Mouse (Mus musculus) olfactory bulb, adult 2 months (tissue): ENCODE results near the gene Zfp972.
"Not testable (repeated sequence)": the region's sequence is repeated elsewhere in the genome, so short reads cannot be mapped to it uniquely, and the experiment has no call there.

ENCODE experiments used
- CTCF ChIP-seq: fragments of 200-500 bp; IDR thresholded peaks from 2 replicates; pipeline ENCODE4 v1.5.1; 2012; ENCODE audit warnings: low read depth, mild to moderate bottlenecking, low read length, moderate library complexity; ENCODE audit not compliant: insufficient read depth
- POLR2A ChIP-seq: fragments of 200-500 bp; IDR thresholded peaks from 2 replicates; pipeline ENCODE4 v1.6.1; 2012; ENCODE audit warnings: mild to moderate bottlenecking, low read depth, low read length, moderate library complexity; ENCODE audit not compliant: insufficient read depth

- not testable (repeated sequence) for TF ChIP-seq CTCF, POLR2A
Measured at GRCm38 (mm10) chr2:177897046-177897578, 28.3 kb downstream of the Zfp972 start, which contains the start of gene Gm14327.
